Mouse (Mus musculus): Measurements from ENCODE around the gene Ncor2.

The Ncor2 gene

GRCm38 (mm10) chr5:125174726-125175672 lies 4.0 kb downstream of the Ncor2 start:
- in situ Hi-C loops (cut with MboI; ENCODE audit: low pct_unique_long_range_greater_than_20kb in 1 of 2, low sequenced_read_pairs in 2 of 2, unreplicated experiment in 1 of 2), result no loop called here

- in situ Hi-C loops (cut with MboI; ENCODE audit: low pct_unique_long_range_greater_than_20kb in 1 of 2, low sequenced_read_pairs in 2 of 2, unreplicated experiment in 1 of 2), result no loop called here
These were observed 5.2 kb downstream of the Ncor2 start for GRCm38 (mm10) chr5:125173868-125174267.

- in situ Hi-C loops (cut with MboI; ENCODE audit: low pct_unique_long_range_greater_than_20kb in 1 of 2, low sequenced_read_pairs in 2 of 2, unreplicated experiment in 1 of 2), result no loop called here
These were observed 6.0 kb downstream of the Ncor2 start for GRCm38 (mm10) chr5:125172831-125173615.

GRCm38 (mm10) chr5:125171259-125171658 lies 7.8 kb downstream of the Ncor2 start:
- in situ Hi-C loops (cut with MboI; ENCODE audit: low pct_unique_long_range_greater_than_20kb in 1 of 2, low sequenced_read_pairs in 2 of 2, unreplicated experiment in 1 of 2), result no loop called here

- in situ Hi-C loops (cut with MboI; ENCODE audit: low pct_unique_long_range_greater_than_20kb in 1 of 2, low sequenced_read_pairs in 2 of 2, unreplicated experiment in 1 of 2), result no loop called here
These were observed 8.7 kb downstream of the Ncor2 start for GRCm38 (mm10) chr5:125170107-125170842.

GRCm38 (mm10) chr5:125168101-125168500 lies 10.9 kb downstream of the Ncor2 start:
- in situ Hi-C loops (cut with MboI; ENCODE audit: low pct_unique_long_range_greater_than_20kb in 1 of 2, low sequenced_read_pairs in 2 of 2, unreplicated experiment in 1 of 2), result no loop called here

- in situ Hi-C loops (cut with MboI; ENCODE audit: low pct_unique_long_range_greater_than_20kb in 1 of 2, low sequenced_read_pairs in 2 of 2, unreplicated experiment in 1 of 2), result no loop called here
These were observed 11.5 kb downstream of the Ncor2 start for GRCm38 (mm10) chr5:125167524-125167923.

GRCm38 (mm10) chr5:125165993-125166392 lies 13.0 kb downstream of the Ncor2 start:
- in situ Hi-C loops (cut with MboI; ENCODE audit: low pct_unique_long_range_greater_than_20kb in 1 of 2, low sequenced_read_pairs in 2 of 2, unreplicated experiment in 1 of 2), result no loop called here

- in situ Hi-C loops (cut with MboI; ENCODE audit: low pct_unique_long_range_greater_than_20kb in 1 of 2, low sequenced_read_pairs in 2 of 2, unreplicated experiment in 1 of 2), result no loop called here
These were observed 14.4 kb downstream of the Ncor2 start for GRCm38 (mm10) chr5:125164465-125165167.

- in situ Hi-C loops (cut with MboI; ENCODE audit: low pct_unique_long_range_greater_than_20kb in 1 of 2, low sequenced_read_pairs in 2 of 2, unreplicated experiment in 1 of 2), result no loop called here
These were observed 15.5 kb downstream of the Ncor2 start for GRCm38 (mm10) chr5:125163441-125164050.

GRCm38 (mm10) chr5:125162461-125162860 lies 16.6 kb downstream of the Ncor2 start:
- in situ Hi-C loops (cut with MboI; ENCODE audit: low pct_unique_long_range_greater_than_20kb in 1 of 2, low sequenced_read_pairs in 2 of 2, unreplicated experiment in 1 of 2), result no loop called here

GRCm38 (mm10) chr5:125159804-125160405 lies 19.1 kb downstream of the Ncor2 start:
- in situ Hi-C loops (cut with MboI; ENCODE audit: low pct_unique_long_range_greater_than_20kb in 1 of 2, low sequenced_read_pairs in 2 of 2, unreplicated experiment in 1 of 2), result no loop called here

- in situ Hi-C loops (cut with MboI; ENCODE audit: low pct_unique_long_range_greater_than_20kb in 1 of 2, low sequenced_read_pairs in 2 of 2, unreplicated experiment in 1 of 2), result no loop called here
These were observed 19.7 kb downstream of the Ncor2 start for GRCm38 (mm10) chr5:125159293-125159692.

- in situ Hi-C loops (cut with MboI; ENCODE audit: low pct_unique_long_range_greater_than_20kb in 1 of 2, low sequenced_read_pairs in 2 of 2, unreplicated experiment in 1 of 2), result no loop called here
These were observed 20.6 kb downstream of the Ncor2 start for GRCm38 (mm10) chr5:125158232-125158961.

GRCm38 (mm10) chr5:125157375-125158033 lies 21.5 kb downstream of the Ncor2 start:
- in situ Hi-C loops (cut with MboI; ENCODE audit: low pct_unique_long_range_greater_than_20kb in 1 of 2, low sequenced_read_pairs in 2 of 2, unreplicated experiment in 1 of 2), result no loop called here

GRCm38 (mm10) chr5:125156418-125157205 lies 22.4 kb downstream of the Ncor2 start:
- in situ Hi-C loops (cut with MboI; ENCODE audit: low pct_unique_long_range_greater_than_20kb in 1 of 2, low sequenced_read_pairs in 2 of 2, unreplicated experiment in 1 of 2), result no loop called here
